Mouse (Mus musculus): ENCODE measurements at regions not wholly inside any gene's neighbourhood (a gene's known extent, or its start where the extent isn't known, plus 50 kb on each side); places are given as distances from the start of the nearest gene placed in this dataset.

GRCm38 (mm10) chr12:35775396-35775795, 150.0 kb upstream of the Agr3 start:
- no peaks in the 10 kb centered on the region for H3K36me3 ChIP-seq
- 77% methylated on average over 2 of the region's 2 CpGs for WGBS
- ATAC-seq (ENCODE audit: insufficient number of reproducible peaks, low FRiP score) = no peak
- peaks cover 3% of the 10 kb centered on the region; the same call in 1 of the 2 replicates for H3K4me1 ChIP-seq (replicated peaks)
- H3K27ac ChIP-seq (ENCODE audit: poor library complexity, severe bottlenecking) = no peak overlapping the region
- H3K27me3 ChIP-seq (replicated peaks) = no peaks in the 10 kb centered on the region
- H3K4me3 ChIP-seq = no peak overlapping the region
- no peaks in the 10 kb centered on the region; the same call in 1 of the 2 replicates for H3K9me3 ChIP-seq (replicated peaks)
- no peak overlapping the region for H3K4me2 ChIP-seq
- no peak overlapping the region for H3K9ac ChIP-seq

GRCm38 (mm10) chr12:35770387-35771024, 154.9 kb upstream of the Agr3 start:
- Histone ChIP-seq H3K9ac (no peak overlapping the region), H3K9me3 (replicated peaks) (no peaks in the 10 kb centered on the region), H3K4me2 (no peak overlapping the region), H3K27ac (ENCODE audit: poor library complexity, severe bottlenecking) (no peak overlapping the region), H3K4me1 (replicated peaks) (peaks cover 6% of the 10 kb centered on the region; the same call in 1 of the 2 replicates), H3K27me3 (replicated peaks) (no peaks in the 10 kb centered on the region), H3K4me3 (no peak overlapping the region), H3K36me3 (no peaks in the 10 kb centered on the region)
- no peak for ATAC-seq (ENCODE audit: insufficient number of reproducible peaks, low FRiP score)
- WGBS = 45% methylated on average over 5 of the region's 5 CpGs

GRCm38 (mm10) chr12:35758916-35759315, 166.5 kb upstream of the Agr3 start:
- no peak overlapping the region for H3K27ac ChIP-seq (ENCODE audit: poor library complexity, severe bottlenecking)
- H3K9ac ChIP-seq = no peak overlapping the region
- no peak overlapping the region for H3K4me3 ChIP-seq
- H3K4me1 ChIP-seq (replicated peaks) = no peaks in the 10 kb centered on the region
- 0 out of 2 replicates have a peak, but pooled peaks cover 3% of the 10 kb centered on the region for H3K9me3 ChIP-seq (replicated peaks)
- 74% methylated on average over 1 of the region's 1 CpGs for WGBS
- ATAC-seq (ENCODE audit: insufficient number of reproducible peaks, low FRiP score) = no peak
- H3K27me3 ChIP-seq (replicated peaks) = no peaks in the 10 kb centered on the region
- H3K4me2 ChIP-seq = no peak overlapping the region
- H3K36me3 ChIP-seq = no peaks in the 10 kb centered on the region

GRCm38 (mm10) chr12:35755159-35755558, 170.3 kb upstream of the Agr3 start:
- Histone ChIP-seq H3K27ac (ENCODE audit: poor library complexity, severe bottlenecking) (no peak overlapping the region), H3K4me3 (no peak overlapping the region), H3K9ac (no peak overlapping the region), H3K4me1 (replicated peaks) (no peaks in the 10 kb centered on the region), H3K36me3 (no peaks in the 10 kb centered on the region), H3K4me2 (no peak overlapping the region), H3K27me3 (replicated peaks) (no peaks in the 10 kb centered on the region), H3K9me3 (replicated peaks) (0 out of 2 replicates have a peak, but pooled peaks cover 6% of the 10 kb centered on the region)
- ATAC-seq (ENCODE audit: insufficient number of reproducible peaks, low FRiP score) = no peak
- 80% methylated on average over 4 of the region's 4 CpGs for WGBS

- Histone ChIP-seq H3K27ac (ENCODE audit: poor library complexity, severe bottlenecking) (no peak overlapping the region), H3K9ac (no peak overlapping the region), H3K4me2 (no peak overlapping the region), H3K9me3 (replicated peaks) (no peaks in the 10 kb centered on the region; the same call in 1 of the 2 replicates), H3K27me3 (replicated peaks) (no peaks in the 10 kb centered on the region), H3K36me3 (no peaks in the 10 kb centered on the region), H3K4me3 (no peak overlapping the region), H3K4me1 (replicated peaks) (no peaks in the 10 kb centered on the region)
- 73% methylated on average over 3 of the region's 3 CpGs for WGBS
- ATAC-seq (ENCODE audit: insufficient number of reproducible peaks, low FRiP score) = no peak
These were observed 177.4 kb upstream of the Agr3 start for GRCm38 (mm10) chr12:35747997-35748396.

- Histone ChIP-seq H3K4me3 (no peak overlapping the region), H3K27ac (ENCODE audit: poor library complexity, severe bottlenecking) (no peak overlapping the region), H3K9me3 (replicated peaks) (no peaks in the 10 kb centered on the region; the same call in 1 of the 2 replicates), H3K36me3 (no peaks in the 10 kb centered on the region), H3K9ac (no peak overlapping the region), H3K4me1 (replicated peaks) (no peaks in the 10 kb centered on the region), H3K4me2 (no peak overlapping the region), H3K27me3 (replicated peaks) (no peaks in the 10 kb centered on the region)
- ATAC-seq (ENCODE audit: insufficient number of reproducible peaks, low FRiP score) = no peak
- WGBS = 56% methylated on average over 3 of the region's 3 CpGs
These were observed 178.6 kb upstream of the Agr3 start for GRCm38 (mm10) chr12:35746691-35747299.

- Histone ChIP-seq H3K27ac (ENCODE audit: poor library complexity, severe bottlenecking) (no peak overlapping the region), H3K9ac (no peak overlapping the region), H3K4me2 (no peak overlapping the region), H3K4me1 (replicated peaks) (no peaks in the 10 kb centered on the region), H3K9me3 (replicated peaks) (0 out of 2 replicates have a peak, but pooled peaks cover 2% of the 10 kb centered on the region), H3K27me3 (replicated peaks) (no peaks in the 10 kb centered on the region), H3K4me3 (no peak overlapping the region), H3K36me3 (no peaks in the 10 kb centered on the region)
- 44% methylated on average over 1 of the region's 1 CpGs for WGBS
- ATAC-seq (ENCODE audit: insufficient number of reproducible peaks, low FRiP score) = no peak
These were observed 182.7 kb upstream of the Agr3 start for GRCm38 (mm10) chr12:35742729-35743128.

GRCm38 (mm10) chr12:35736427-35736826, 189.0 kb upstream of the Agr3 start:
- no peak overlapping the region for H3K4me3 ChIP-seq
- no peak overlapping the region for H3K27ac ChIP-seq (ENCODE audit: poor library complexity, severe bottlenecking)
- 0 out of 2 replicates have a peak, but pooled peaks cover 2% of the 10 kb centered on the region for H3K9me3 ChIP-seq (replicated peaks)
- H3K9ac ChIP-seq = no peak overlapping the region
- H3K27me3 ChIP-seq (replicated peaks) = no peaks in the 10 kb centered on the region
- 52% methylated on average over 2 of the region's 2 CpGs for WGBS
- H3K36me3 ChIP-seq = no peaks in the 10 kb centered on the region
- H3K4me2 ChIP-seq = no peak overlapping the region
- no peak for ATAC-seq (ENCODE audit: insufficient number of reproducible peaks, low FRiP score)
- no peaks in the 10 kb centered on the region for H3K4me1 ChIP-seq (replicated peaks)

- H3K36me3 ChIP-seq = no peaks in the 10 kb centered on the region
- H3K4me1 ChIP-seq (replicated peaks) = no peaks in the 10 kb centered on the region
- 0 out of 2 replicates have a peak, but pooled peaks cover 2% of the 10 kb centered on the region for H3K9me3 ChIP-seq (replicated peaks)
- H3K4me2 ChIP-seq = no peak overlapping the region
- no peak overlapping the region for H3K4me3 ChIP-seq
- H3K9ac ChIP-seq = no peak overlapping the region
- no peaks in the 10 kb centered on the region for H3K27me3 ChIP-seq (replicated peaks)
- no peak for ATAC-seq (ENCODE audit: insufficient number of reproducible peaks, low FRiP score)
- WGBS = 49% methylated on average over 2 of the region's 2 CpGs
- H3K27ac ChIP-seq (ENCODE audit: poor library complexity, severe bottlenecking) = no peak overlapping the region
These were observed 190.4 kb upstream of the Agr3 start for GRCm38 (mm10) chr12:35735002-35735401.

- Histone ChIP-seq H3K9ac (no peak overlapping the region), H3K9me3 (replicated peaks) (0 out of 2 replicates have a peak, but pooled peaks cover 2% of the 10 kb centered on the region), H3K4me1 (replicated peaks) (no peaks in the 10 kb centered on the region), H3K27me3 (replicated peaks) (no peaks in the 10 kb centered on the region), H3K4me3 (no peak overlapping the region), H3K36me3 (no peaks in the 10 kb centered on the region), H3K27ac (ENCODE audit: poor library complexity, severe bottlenecking) (no peak overlapping the region), H3K4me2 (no peak overlapping the region)
- 84% methylated on average over 1 of the region's 1 CpGs for WGBS
- ATAC-seq (ENCODE audit: insufficient number of reproducible peaks, low FRiP score) = no peak
These were observed 191.0 kb upstream of the Agr3 start for GRCm38 (mm10) chr12:35734371-35734770.

- no peak overlapping the region for H3K4me3 ChIP-seq
- no peak overlapping the region for H3K9ac ChIP-seq
- H3K27ac ChIP-seq (ENCODE audit: poor library complexity, severe bottlenecking) = no peak overlapping the region
- no peak overlapping the region for H3K4me2 ChIP-seq
- ATAC-seq (ENCODE audit: insufficient number of reproducible peaks, low FRiP score) = no peak
- no peaks in the 10 kb centered on the region for H3K27me3 ChIP-seq (replicated peaks)
- WGBS = 74% methylated on average over 2 of the region's 2 CpGs
- H3K36me3 ChIP-seq = no peaks in the 10 kb centered on the region
- H3K9me3 ChIP-seq (replicated peaks) = no peaks in the 10 kb centered on the region
- H3K4me1 ChIP-seq (replicated peaks) = no peaks in the 10 kb centered on the region
These were observed 191.8 kb upstream of the Agr3 start for GRCm38 (mm10) chr12:35733580-35733979.

All from heart, embryonic 12.5 days (tissue).